Mouse (Mus musculus) embryonic facial prominence, embryonic 13.5 days (tissue): ENCODE results near the gene Map3k3. TPM values are rescaled to one million over a fixed set of nuclear protein-coding genes. Genes with fewer than 3 reads are reported as not detected.
"Not testable (repeated sequence)": the region's sequence is repeated elsewhere in the genome, so short reads cannot be mapped to it uniquely, and the experiment has no call there.

ENCODE experiments used
- ATAC-seq: fragments of 200-750 bp; cut with Nextera tagmentation; 2 replicates; pipeline ENCODE4 v1.8.0; 2017; ENCODE audit warnings: low read depth; ENCODE audit not compliant: insufficient number of reproducible peaks, insufficient read depth, low FRiP score, low TSS enrichment
- H3K27ac ChIP-seq: fragments of 300-500 bp; sonication (generic); 2 replicates; pipeline ENCODE4 v1.5.1; 2015; ENCODE audit warnings: moderate library complexity, mild to moderate bottlenecking, inconsistent platforms
- H3K27me3 ChIP-seq: fragments of 300-500 bp; sonication (generic); 2 replicates; pipeline ENCODE4 v1.6.1; 2015; ENCODE audit warnings: mild to moderate bottlenecking, inconsistent platforms
- H3K36me3 ChIP-seq: fragments of 300-500 bp; sonication (generic); 2 replicates; pipeline ENCODE4 v1.6.1; 2015; ENCODE audit warnings: mild to moderate bottlenecking, inconsistent platforms
- H3K4me1 ChIP-seq: fragments of 300-500 bp; sonication (generic); 2 replicates; pipeline ENCODE4 v1.6.1; 2015; ENCODE audit warnings: inconsistent platforms
- H3K4me2 ChIP-seq: fragments of 300-500 bp; sonication (generic); 2 replicates; pipeline ENCODE4 v1.6.1; 2015; ENCODE audit warnings: moderate library complexity, mild to moderate bottlenecking, inconsistent platforms
- H3K4me3 ChIP-seq: fragments of 300-500 bp; sonication (generic); 2 replicates; pipeline ENCODE4 v1.5.1; 2015; ENCODE audit warnings: mild to moderate bottlenecking, inconsistent platforms
- H3K9ac ChIP-seq: fragments of 300-500 bp; sonication (generic); 2 replicates; pipeline ENCODE4 v1.6.1; 2015; ENCODE audit warnings: mild to moderate bottlenecking, inconsistent platforms
- H3K9me3 ChIP-seq: fragments of 300-500 bp; sonication (generic); 2 replicates; pipeline ENCODE4 v1.6.1; 2016; ENCODE audit warnings: inconsistent platforms
- WGBS: fragments of 180-500 bp; shearing (Covaris S2); methylation state at CpG from one replicate; pipeline ENCODE4 v1.1.7; 2015; ENCODE audit warnings: mixed read lengths; 5-methylcytosine and 5-hydroxymethylcytosine counted together
- polyA plus RNA-seq: library from polyadenylated mRNA; unstranded; fragments of >200 nt; fragmentation: Nextera tagmentation; extraction: Ambion mirVana; gene quantifications from 2 replicates; pipeline ENCODE4 v1.2.1, GENCODE M21; 2015

Map3k3 gene
- polyA plus RNA-seq, 1 experiment from 2014 or later = 25.6 TPM

- H3K9me3 ChIP-seq = no peaks in the 10 kb centered on the region
- H3K27me3 ChIP-seq = no peaks in the 10 kb centered on the region
- H3K9ac ChIP-seq = no peak overlapping the region
- no peak overlapping the region for H3K27ac ChIP-seq
- WGBS = 95% methylated on average over 1 of the region's 1 CpGs
- peaks cover 21% of the 10 kb centered on the region for H3K36me3 ChIP-seq
- peaks cover 6% of the 10 kb centered on the region; the same call in 1 of the 2 replicates for H3K4me1 ChIP-seq
- no peak overlapping the region for H3K4me2 ChIP-seq
- no peak overlapping the region for H3K4me3 ChIP-seq
- no peak for ATAC-seq
Observed at GRCm38 (mm10) chr11:106098223-106098622, 13.8 kb downstream of the Map3k3 start.

- H3K27me3 ChIP-seq = no peaks in the 10 kb centered on the region
- no peak overlapping the region for H3K4me3 ChIP-seq
- H3K4me1 ChIP-seq = peaks cover 6% of the 10 kb centered on the region; the same call in 1 of the 2 replicates
- no peak overlapping the region for H3K4me2 ChIP-seq
- peaks cover 26% of the 10 kb centered on the region for H3K36me3 ChIP-seq
- H3K9ac ChIP-seq = no peak overlapping the region
- H3K27ac ChIP-seq = no peak overlapping the region
- ATAC-seq = no peak
- 80% methylated on average over 3 of the region's 3 CpGs for WGBS
- H3K9me3 ChIP-seq = no peaks in the 10 kb centered on the region
Observed at GRCm38 (mm10) chr11:106102866-106103265, 18.5 kb downstream of the Map3k3 start.

GRCm38 (mm10) chr11:106106047-106106587 lies 21.7 kb downstream of the Map3k3 start:
- H3K27me3 ChIP-seq = no peaks in the 10 kb centered on the region
- H3K4me1 ChIP-seq = peaks cover 6% of the 10 kb centered on the region; the same call in 1 of the 2 replicates
- H3K27ac ChIP-seq = no peak overlapping the region
- no peak overlapping the region for H3K9ac ChIP-seq
- H3K4me2 ChIP-seq = no peak overlapping the region
- ATAC-seq = no peak
- 84% methylated on average over 8 of the region's 8 CpGs for WGBS
- H3K9me3 ChIP-seq = no peaks in the 10 kb centered on the region
- H3K4me3 ChIP-seq = no peak overlapping the region
- H3K36me3 ChIP-seq = peaks cover 15% of the 10 kb centered on the region; the same call in 1 of the 2 replicates

GRCm38 (mm10) chr11:106111688-106112087 lies 27.3 kb downstream of the Map3k3 start:
- H3K36me3 ChIP-seq = peaks cover 26% of the 10 kb centered on the region
- H3K9ac ChIP-seq = no peak overlapping the region

DNA sequence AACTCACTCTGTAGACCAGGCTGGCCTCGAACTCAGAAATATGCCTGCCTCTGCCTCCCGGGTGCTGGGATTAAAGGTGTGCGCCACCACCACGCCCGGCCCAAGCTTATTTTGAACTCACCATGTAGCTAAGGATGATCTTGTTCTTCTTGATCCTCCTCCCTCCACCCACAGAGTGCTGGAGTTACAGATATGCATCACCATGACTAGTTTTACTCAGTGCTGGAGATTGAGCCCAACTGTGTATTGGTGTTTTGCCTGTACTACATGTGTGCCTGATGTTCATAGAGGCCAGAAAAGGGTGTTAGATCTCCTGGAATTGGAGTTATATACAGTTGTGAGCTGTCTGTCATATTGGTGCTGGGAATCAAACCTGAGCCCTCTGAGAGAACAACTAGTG lies 37.8 kb downstream of the Map3k3 start:
- H3K4me3 ChIP-seq = no peak overlapping the region
- no peak overlapping the region for H3K4me2 ChIP-seq
- H3K27ac ChIP-seq = no peak overlapping the region
- H3K9me3 ChIP-seq = no peaks in the 10 kb centered on the region
- WGBS = 90% methylated on average over 5 of the region's 5 CpGs
- H3K9ac ChIP-seq = no peak overlapping the region
- no peaks in the 10 kb centered on the region for H3K4me1 ChIP-seq
- no peaks in the 10 kb centered on the region for H3K27me3 ChIP-seq
- no peak for ATAC-seq
- peaks cover 81% of the 10 kb centered on the region for H3K36me3 ChIP-seq

More at GRCm38 (mm10) chr11:106111688-106112087, 27.3 kb downstream of the Map3k3 start:
- Histone ChIP-seq H3K27me3 (no peaks in the 10 kb centered on the region), H3K4me1 (no peaks in the 10 kb centered on the region), H3K4me3 (no peak overlapping the region), H3K9me3 (no peaks in the 10 kb centered on the region), H3K4me2 (no peak overlapping the region), H3K27ac (peak overlapping the region; percentile 61; the same call in 1 of the 2 replicates)
- ATAC-seq = no peak

GRCm38 (mm10) chr11:106122736-106123135 lies 38.3 kb downstream of the Map3k3 start:
- Histone ChIP-seq H3K36me3 (peaks cover 76% of the 10 kb centered on the region), H3K9me3 (no peaks in the 10 kb centered on the region), H3K27ac (no peak overlapping the region), H3K9ac (no peak overlapping the region), H3K4me1 (no peaks in the 10 kb centered on the region), H3K27me3 (no peaks in the 10 kb centered on the region), H3K4me2 (no peak overlapping the region), H3K4me3 (no peak overlapping the region)
- no peak for ATAC-seq
- WGBS = 84% methylated on average over 3 of the region's 3 CpGs

GRCm38 (mm10) chr11:106124784-106125183 lies 40.4 kb downstream of the Map3k3 start:
- no peaks in the 10 kb centered on the region for H3K9me3 ChIP-seq
- no peak overlapping the region for H3K4me2 ChIP-seq
- peaks cover 71% of the 10 kb centered on the region for H3K36me3 ChIP-seq
- H3K27ac ChIP-seq = no peak overlapping the region
- 77% methylated on average over 4 of the region's 4 CpGs for WGBS
- no peak overlapping the region for H3K9ac ChIP-seq
- no peak overlapping the region for H3K4me3 ChIP-seq
- no peaks in the 10 kb centered on the region for H3K27me3 ChIP-seq
- H3K4me1 ChIP-seq = no peaks in the 10 kb centered on the region
- ATAC-seq = no peak

GRCm38 (mm10) chr11:106125827-106126226 lies 41.4 kb downstream of the Map3k3 start:
- Histone ChIP-seq H3K27ac (no peak overlapping the region), H3K4me1 (no peaks in the 10 kb centered on the region), H3K9me3 (no peaks in the 10 kb centered on the region), H3K4me2 (no peak overlapping the region), H3K27me3 (no peaks in the 10 kb centered on the region), H3K9ac (no peak overlapping the region), H3K4me3 (no peak overlapping the region), H3K36me3 (peaks cover 71% of the 10 kb centered on the region)
- ATAC-seq = no peak
- WGBS = 74% methylated on average over 1 of the region's 1 CpGs

- H3K36me3 ChIP-seq = peaks cover 64% of the 10 kb centered on the region
- H3K27ac ChIP-seq, H3K4me2 ChIP-seq, H3K27me3 ChIP-seq, H3K4me1 ChIP-seq, H3K9ac ChIP-seq, ATAC-seq, H3K4me3 ChIP-seq, H3K9me3 ChIP-seq: not testable (repeated sequence)
- 98% methylated on average over 5 of the region's 6 CpGs for WGBS
Observed at GRCm38 (mm10) chr11:106126727-106127373, 42.4 kb downstream of the Map3k3 start.

DNA sequence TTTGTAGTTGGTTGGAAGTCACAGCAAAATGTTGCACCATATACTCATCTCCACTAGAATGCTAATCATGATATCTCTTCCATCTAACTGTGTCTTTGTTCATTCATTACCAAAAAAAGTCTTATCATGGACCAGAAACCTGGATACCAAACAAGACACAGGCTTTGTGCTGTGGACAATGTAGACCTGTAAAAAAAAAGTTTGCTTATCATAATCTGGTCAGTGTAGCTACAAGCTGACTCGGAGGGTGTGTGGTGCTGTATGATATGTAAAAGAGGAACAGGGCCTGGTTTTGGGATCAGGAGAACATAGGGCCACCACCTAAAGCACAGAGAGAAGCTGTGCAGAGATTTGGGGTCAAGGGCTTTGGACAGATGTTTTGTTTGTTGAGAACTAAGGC lies 45.1 kb downstream of the Map3k3 start:
- no peak for ATAC-seq
- no peaks in the 10 kb centered on the region for H3K27me3 ChIP-seq
- no peak overlapping the region for H3K4me3 ChIP-seq
- no peak overlapping the region; the same call in 1 of the 2 replicates for H3K9ac ChIP-seq
- no peaks in the 10 kb centered on the region for H3K4me1 ChIP-seq
- no peaks in the 10 kb centered on the region for H3K9me3 ChIP-seq
- H3K4me2 ChIP-seq = no peak overlapping the region
- 95% methylated on average over 1 of the region's 1 CpGs for WGBS
- H3K27ac ChIP-seq = no peak overlapping the region
- H3K36me3 ChIP-seq = peaks cover 41% of the 10 kb centered on the region

- ATAC-seq = no peak
- no peak overlapping the region for H3K9ac ChIP-seq
- no peaks in the 10 kb centered on the region; the same call in 1 of the 2 replicates for H3K4me1 ChIP-seq
- no peak overlapping the region for H3K4me2 ChIP-seq
- no peaks in the 10 kb centered on the region for H3K27me3 ChIP-seq
- H3K4me3 ChIP-seq = no peak overlapping the region
- no peaks in the 10 kb centered on the region for H3K9me3 ChIP-seq
- H3K36me3 ChIP-seq = peaks cover 48% of the 10 kb centered on the region
- no peak overlapping the region for H3K27ac ChIP-seq
- WGBS = 94% methylated on average over 5 of the region's 5 CpGs
Observed at GRCm38 (mm10) chr11:106132516-106132915, 48.1 kb downstream of the Map3k3 start.
